Mouse (Mus musculus) embryonic facial prominence, embryonic 14.5 days (tissue): ENCODE measurements at regions not wholly inside any gene's neighbourhood (a gene's known extent, or its start where the extent isn't known, plus 50 kb on each side); places are given as distances from the start of the nearest gene placed in this dataset.
A peak's percentile ranks its signal among the peaks of the same experiment; 100 is the strongest.

Experiments used
- ATAC-seq: fragments of 200-750 bp; cut with Nextera tagmentation; 2 replicates; pipeline ENCODE4 v1.8.0; 2017; ENCODE audit warnings: low read depth, moderate number of reproducible peaks, moderate TSS enrichment
- DNase-seq: peaks from one replicate; pipeline ENCODE4 v3.0.0-alpha.2; 2015; ENCODE audit warnings: low spot score
- H3K27ac ChIP-seq: fragments of 300-500 bp; sonication (generic); replicated peaks from 2 replicates; pipeline ENCODE4 v1.5.1; 2014; ENCODE audit warnings: low read depth, mild to moderate bottlenecking, low read length, moderate library complexity
- H3K27me3 ChIP-seq: fragments of 300-500 bp; sonication (generic); replicated peaks from 2 replicates; pipeline ENCODE4 v1.6.1; 2014; ENCODE audit warnings: low read length; ENCODE audit not compliant: control insufficient read depth, insufficient read depth
- H3K36me3 ChIP-seq: fragments of 300-500 bp; sonication (generic); 2 replicates; pipeline ENCODE4 v1.6.1; 2014; ENCODE audit warnings: low read length, mixed read lengths; ENCODE audit not compliant: control insufficient read depth, insufficient read depth
- H3K4me1 ChIP-seq: fragments of 300-500 bp; sonication (generic); 2 replicates; pipeline ENCODE4 v1.6.1; 2014; ENCODE audit warnings: antibody characterized with exemption, low read length; ENCODE audit not compliant: control insufficient read depth, insufficient read depth
- H3K4me2 ChIP-seq: fragments of 300-500 bp; sonication (generic); 2 replicates; pipeline ENCODE4 v1.6.1; 2014; ENCODE audit warnings: low read depth, mild to moderate bottlenecking, low read length, moderate library complexity, mixed read lengths
- H3K4me3 ChIP-seq: fragments of 300-500 bp; sonication (generic); 2 replicates; pipeline ENCODE4 v1.5.1; 2014; ENCODE audit warnings: low read depth, mild to moderate bottlenecking, low read length
- H3K9ac ChIP-seq: fragments of 300-500 bp; sonication (generic); 2 replicates; pipeline ENCODE4 v1.6.1; 2014; ENCODE audit warnings: low read depth, mild to moderate bottlenecking, low read length, moderate library complexity, mixed read lengths
- H3K9me3 ChIP-seq: fragments of 300-500 bp; sonication (generic); 2 replicates; pipeline ENCODE4 v1.6.1; 2016; ENCODE audit warnings: low read length; ENCODE audit not compliant: control insufficient read depth
- WGBS: fragments of 180-500 bp; shearing (Covaris S2); extraction: QIAGEN DNeasy Blood & Tissue Kit; methylation state at CpG from one replicate; pipeline ENCODE4 v1.1.7; 2014; 5-methylcytosine and 5-hydroxymethylcytosine counted together

- ATAC-seq (no peak), DNase-seq (no peak)
- H3K9me3 ChIP-seq, result no peaks in the 10 kb centered on the region
- no peak overlapping the region for H3K9ac ChIP-seq
- H3K27ac ChIP-seq, result no peak overlapping the region
- no peak overlapping the region for H3K4me3 ChIP-seq
- peaks cover 6% of the 10 kb centered on the region for H3K4me1 ChIP-seq
- H3K36me3 ChIP-seq, result no peaks in the 10 kb centered on the region
- WGBS, result 64% methylated on average over 1 of the region's 1 CpGs
- H3K4me2 ChIP-seq, result no peak overlapping the region
- H3K27me3 ChIP-seq, result peaks cover 76% of the 10 kb centered on the region
Measured at GRCm38 (mm10) chr5:101539818-101540217, 125.0 kb downstream of the Nkx6-1 start.

GRCm38 (mm10) chr5:101539254-101539549 is 125.6 kb downstream of the Nkx6-1 start:
- WGBS, result 4% methylated on average over 10 of the region's 10 CpGs
- H3K9ac ChIP-seq, result no peak overlapping the region
- H3K4me2 ChIP-seq, result peak overlapping the region; percentile 45
- H3K27ac ChIP-seq, result no peak overlapping the region
- H3K36me3 ChIP-seq, result no peaks in the 10 kb centered on the region
- no peaks in the 10 kb centered on the region for H3K9me3 ChIP-seq
- DNase-seq (no peak), ATAC-seq (no peak)
- H3K4me1 ChIP-seq, result peaks cover 6% of the 10 kb centered on the region
- H3K27me3 ChIP-seq, result peaks cover 76% of the 10 kb centered on the region
- peak overlapping the region; percentile 14 for H3K4me3 ChIP-seq

- Histone ChIP-seq H3K9me3 (no peaks in the 10 kb centered on the region), H3K27ac (no peak overlapping the region), H3K9ac (no peak overlapping the region), H3K4me1 (peaks cover 6% of the 10 kb centered on the region), H3K4me2 (peak overlapping the region; percentile 45), H3K36me3 (no peaks in the 10 kb centered on the region), H3K4me3 (peak overlapping the region; percentile 23), H3K27me3 (peaks cover 72% of the 10 kb centered on the region)
- ATAC-seq (no peak), DNase-seq (peak; percentile 7)
- 3% methylated on average over 24 of the region's 24 CpGs for WGBS
Measured at GRCm38 (mm10) chr5:101538410-101539253, 126.2 kb downstream of the Nkx6-1 start.

GRCm38 (mm10) chr5:101537518-101538380 is 127.0 kb downstream of the Nkx6-1 start:
- no peak overlapping the region for H3K27ac ChIP-seq
- 6% methylated on average over 23 of the region's 23 CpGs for WGBS
- no peaks in the 10 kb centered on the region for H3K36me3 ChIP-seq
- H3K9ac ChIP-seq, result no peak overlapping the region
- no peak for ATAC-seq
- peaks cover 63% of the 10 kb centered on the region for H3K27me3 ChIP-seq
- no peaks in the 10 kb centered on the region for H3K9me3 ChIP-seq
- DNase-seq, result peak; percentile 9
- peak overlapping the region; percentile 23 for H3K4me3 ChIP-seq
- peaks cover 6% of the 10 kb centered on the region for H3K4me1 ChIP-seq
- peak overlapping the region; percentile 45 for H3K4me2 ChIP-seq

GRCm38 (mm10) chr5:101535451-101535850 is 129.3 kb downstream of the Nkx6-1 start:
- no peak overlapping the region for H3K4me3 ChIP-seq
- peaks cover 41% of the 10 kb centered on the region for H3K27me3 ChIP-seq
- no peak overlapping the region for H3K9ac ChIP-seq
- H3K4me1 ChIP-seq, result peaks cover 6% of the 10 kb centered on the region
- no peak overlapping the region for H3K4me2 ChIP-seq
- no peaks in the 10 kb centered on the region for H3K9me3 ChIP-seq
- DNase-seq, result no peak
- no peak for ATAC-seq
- H3K36me3 ChIP-seq, result no peaks in the 10 kb centered on the region
- no peak overlapping the region for H3K27ac ChIP-seq
- 61% methylated on average over 5 of the region's 5 CpGs for WGBS

- H3K9me3 ChIP-seq, result no peaks in the 10 kb centered on the region
- H3K9ac ChIP-seq, result no peak overlapping the region
- DNase-seq (no peak), ATAC-seq (no peak)
- H3K4me3 ChIP-seq, result no peak overlapping the region
- 0 out of 2 replicates have a peak, but pooled peaks cover 4% of the 10 kb centered on the region for H3K4me1 ChIP-seq
- H3K27ac ChIP-seq, result no peak overlapping the region
- no peak overlapping the region for H3K4me2 ChIP-seq
- no peaks in the 10 kb centered on the region for H3K36me3 ChIP-seq
- peaks cover 35% of the 10 kb centered on the region for H3K27me3 ChIP-seq
- 60% methylated on average over 5 of the region's 5 CpGs for WGBS
Measured at GRCm38 (mm10) chr5:101525346-101525745, 139.4 kb downstream of the Nkx6-1 start.

GRCm38 (mm10) chr5:101524670-101525069 is 140.1 kb downstream of the Nkx6-1 start:
- DNase-seq (peak; percentile 17), ATAC-seq (peak; percentile 30; the same call in 1 of the 2 replicates)
- Histone ChIP-seq H3K4me2 (no peak overlapping the region), H3K4me1 (0 out of 2 replicates have a peak, but pooled peaks cover 4% of the 10 kb centered on the region), H3K36me3 (no peaks in the 10 kb centered on the region), H3K27me3 (peaks cover 35% of the 10 kb centered on the region), H3K9ac (no peak overlapping the region), H3K9me3 (no peaks in the 10 kb centered on the region), H3K27ac (no peak overlapping the region), H3K4me3 (no peak overlapping the region)
- 13% methylated on average over 4 of the region's 4 CpGs for WGBS

- Histone ChIP-seq H3K27me3 (peaks cover 35% of the 10 kb centered on the region), H3K4me3 (0 out of 2 replicates have a peak overlapping the region, but pooled peaks have one; percentile 13), H3K9me3 (no peaks in the 10 kb centered on the region), H3K9ac (peak overlapping the region; percentile 25; the same call in 1 of the 2 replicates), H3K36me3 (no peaks in the 10 kb centered on the region), H3K4me2 (peak overlapping the region; percentile 42), H3K4me1 (0 out of 2 replicates have a peak, but pooled peaks cover 4% of the 10 kb centered on the region), H3K27ac (no peak overlapping the region)
- peak; percentile 42 for DNase-seq
- ATAC-seq, result no peak; the same call in 1 of the 2 replicates
- 17% methylated on average over 7 of the region's 7 CpGs for WGBS
Measured at GRCm38 (mm10) chr5:101523902-101524301, 140.9 kb downstream of the Nkx6-1 start.
